Mouse (Mus musculus) liver, embryonic 14.5 days (tissue): ENCODE measurements around the gene Tnfsf13b.

Experiments used
- CTCF ChIP-seq: IDR thresholded peaks from 2 replicates; pipeline ENCODE4 v1.5.1; 2016; ENCODE audit warnings: antibody characterized with exemption, low read depth, control low read depth
- EP300 ChIP-seq: IDR thresholded peaks from 2 replicates; pipeline ENCODE4 v1.6.1; 2016; ENCODE audit warnings: antibody characterized with exemption, low read depth

GRCm38 (mm10) chr8:10040866-10041265 lies 34.6 kb downstream of the Tnfsf13b start:
- TF ChIP-seq CTCF (no peak), EP300 (no peak)
